Mouse (Mus musculus): ENCODE results near the gene Dnase1l1. TPM values are rescaled to one million over a fixed set of nuclear protein-coding genes. Genes with fewer than 3 reads are reported as not detected.

Gene Dnase1l1
- total RNA-seq, 2 experiments from 2014 or later = 3.0 to 3.3 TPM

Small RNAs within 50 kb of the gene (microRNA-seq; reads per million reads assigned to microRNA genes)
- 0 reads per million in 2 experiments for gene Mir7091
- gene Mir7092 = 0 to 0.21 reads per million in 2 experiments

Other genes starting within 250 kb of the Dnase1l1 start
- gene Opn1mw, start 154.9 kb downstream of the Dnase1l1 start, total RNA-seq (2021) = under 1 TPM; 0.60 to 0.70 TPM
- gene Mecp2, start 147.0 kb downstream of the Dnase1l1 start, total RNA-seq (2021) = 10 to 100 TPM; 89.6 to 94.8 TPM
- gene Tex28, start 114.5 kb downstream of the Dnase1l1 start, total RNA-seq (2021) = not detected
- not detected for gene Tktl1, start 105.1 kb downstream of the Dnase1l1 start, total RNA-seq (2021)
- 10 to 100 TPM; 44.0 to 49.5 TPM for gene Flna, start 32.5 kb downstream of the Dnase1l1 start, total RNA-seq (2021)
- gene Emd, start 27.6 kb downstream of the Dnase1l1 start, total RNA-seq (2021) = 10 to 100 TPM; 35.3 to 39.6 TPM
- gene Rpl10, start 11.5 kb downstream of the Dnase1l1 start, total RNA-seq (2021) = 100 to 1,000 TPM; 188 to 216 TPM
- 10 to 100 TPM; 60.4 to 62.5 TPM for gene Taz, start 425 bp downstream of the Dnase1l1 start, total RNA-seq (2021)
- gene Atp6ap1, start 14.8 kb upstream of the Dnase1l1 start, total RNA-seq (2021) = 100 to 1,000 TPM; 353 to 362 TPM
- 100 to 1,000 TPM; 611 to 641 TPM for gene Gdi1, start 22.7 kb upstream of the Dnase1l1 start, total RNA-seq (2021)
- gene Fam50a, start 30.7 kb upstream of the Dnase1l1 start, total RNA-seq (2021) = 10 to 100 TPM; 26.5 to 26.8 TPM
- gene Plxna3, start 46.7 kb upstream of the Dnase1l1 start, total RNA-seq (2021) = 10 to 100 TPM; 22.7 to 24.6 TPM
- 10 to 100 TPM; 20.5 to 23.9 TPM for gene Lage3, start 71.3 kb upstream of the Dnase1l1 start, total RNA-seq (2021)
- 10 to 100 TPM; 68.3 to 71.6 TPM for gene Ubl4a, start 90.9 kb upstream of the Dnase1l1 start, total RNA-seq (2021)
- gene Slc10a3, start 91.0 kb upstream of the Dnase1l1 start, total RNA-seq (2021) = 1 to 10 TPM; 2.7 to 3.4 TPM
- gene Fam3a, start 110.9 kb upstream of the Dnase1l1 start, total RNA-seq (2021) = 10 to 100 TPM; 18.2 to 19.7 TPM
- 10 to 100 TPM; 41.3 to 45.7 TPM for gene Ikbkg, start 111.0 kb upstream of the Dnase1l1 start, total RNA-seq (2021)
- 10 to 100 TPM; 28.3 to 37.7 TPM for gene G6pdx, start 146.9 kb upstream of the Dnase1l1 start, total RNA-seq (2021)
- gene Gm6880, start 199.1 kb upstream of the Dnase1l1 start, total RNA-seq (2021) = not detected